Mouse (Mus musculus) ES-E14 (cell line): ENCODE data around the gene B3gat1. TPM values are rescaled to one million over a fixed set of nuclear protein-coding genes. Genes with fewer than 3 reads are reported as not detected.
A peak's percentile ranks its signal among the peaks of the same experiment; 100 is the strongest.

Experiments used
- DNase-seq: peaks from one replicate; pipeline ENCODE4 v3.0.0-alpha.2; 2013; ENCODE audit warnings: low read depth, low spot score
- H3K27ac ChIP-seq: 2 replicates; pipeline ENCODE4 v1.5.1; 2012; ENCODE audit warnings: low read depth, mild to moderate bottlenecking, low read length, moderate library complexity, mixed read lengths; ENCODE audit not compliant: poor library complexity, insufficient read depth, severe bottlenecking
- H3K36me3 ChIP-seq: 2 replicates; pipeline ENCODE4 v1.6.1; 2012; ENCODE audit warnings: mild to moderate bottlenecking, low read length, moderate library complexity, mixed read lengths; ENCODE audit not compliant: control insufficient read depth, poor library complexity, insufficient read depth, severe bottlenecking
- H3K4me1 ChIP-seq, 2 experiments: fragments of 150-350 bp in 1 of 2; sonication (generic) in 1 of 2; 2 replicates each; pipeline ENCODE4 v1.6.1; 2012; ENCODE audit warnings: low read length in 2 of 2, mild to moderate bottlenecking in 1 of 2, mixed read lengths in 1 of 2; ENCODE audit not compliant: control insufficient read depth in 2 of 2, insufficient read depth in 2 of 2, poor library complexity in 1 of 2
- H3K4me3 ChIP-seq, 2 experiments: fragments of 150-350 bp in 1 of 2; sonication (generic) in 1 of 2; 2 replicates each; pipeline ENCODE4 v1.5.1; 2012; ENCODE audit warnings: low read length in 2 of 2, low read depth in 1 of 2, mild to moderate bottlenecking in 1 of 2, mixed read lengths in 1 of 2; ENCODE audit not compliant: insufficient read depth in 1 of 2, poor library complexity in 1 of 2, severe bottlenecking in 1 of 2
- H3K9ac ChIP-seq: 2 replicates; pipeline ENCODE4 v1.6.1; 2012; ENCODE audit warnings: low read depth, mild to moderate bottlenecking, low read length, mixed read lengths; ENCODE audit not compliant: poor library complexity, insufficient read depth, severe bottlenecking
- H3K9me3 ChIP-seq: fragments of 150-350 bp; sonication (generic); 2 replicates; pipeline ENCODE4 v1.6.1; 2012; ENCODE audit warnings: low read depth, mild to moderate bottlenecking, low read length; ENCODE audit not compliant: control insufficient read depth, insufficient read depth
- CHD2 ChIP-seq: IDR thresholded peaks from 2 replicates; pipeline ENCODE4 v1.6.1; 2014; ENCODE audit warnings: mild to moderate bottlenecking, low read depth, low read length, inconsistent platforms
- HCFC1 ChIP-seq: IDR thresholded peaks from 2 replicates; pipeline ENCODE4 v1.6.1; 2012; ENCODE audit warnings: low read length, inconsistent platforms, borderline replicate concordance; ENCODE audit not compliant: insufficient read depth
- MAFK ChIP-seq: IDR thresholded peaks from 2 replicates; pipeline ENCODE4 v1.6.1; 2014; ENCODE audit warnings: mild to moderate bottlenecking, low read depth, low read length, inconsistent platforms; ENCODE audit not compliant: insufficient read depth
- ZC3H11A ChIP-seq: IDR thresholded peaks from 2 replicates; pipeline ENCODE4 v1.6.1; 2012; ENCODE audit warnings: low read depth, mild to moderate bottlenecking, inconsistent platforms, low read length, borderline replicate concordance
- ZNF384 ChIP-seq: IDR thresholded peaks from 2 replicates; pipeline ENCODE4 v1.6.1; 2012; ENCODE audit warnings: low read depth, low read length, inconsistent platforms
- in situ Hi-C, 2 experiments: fragments of 600-800 bp; cut with MboI; formaldehyde crosslinking; loops; one replicate each; pipeline ENCODE4 v1.15.1; 2025; ENCODE audit warnings: low sequenced_read_pairs in 2 of 2, inconsistent platforms in 1 of 2; ENCODE audit not compliant: unreplicated experiment in 2 of 2
- total RNA-seq: library from RNA; depleted of rRNA; stranded (reverse); fragments of 300-350 nt; gene quantifications from 2 replicates; pipeline ENCODE4 v1.2.3, GENCODE M21; 2012

Gene B3gat1
- total RNA-seq, 1 experiment = 0.49 TPM

DNA sequence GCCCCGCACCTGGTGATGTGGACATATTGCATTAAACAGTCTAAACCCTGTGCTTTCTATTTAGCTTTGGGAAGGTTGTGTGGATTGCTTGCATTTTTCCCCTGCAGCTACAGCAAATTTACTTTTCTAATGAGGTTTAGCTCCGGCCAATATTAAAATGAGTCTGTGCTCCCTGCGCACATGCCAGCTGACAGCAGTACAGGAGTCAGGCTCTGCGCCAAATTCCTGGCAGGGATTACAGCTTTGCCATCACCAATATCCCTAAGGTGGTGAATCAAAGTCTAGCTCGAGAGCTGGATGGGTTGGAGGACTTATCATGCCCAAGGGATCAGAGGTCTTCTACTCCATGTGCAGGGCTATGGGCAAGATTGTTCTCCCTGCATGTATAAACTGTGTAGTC, 3.6 kb downstream of the B3gat1 start:
- Histone ChIP-seq H3K4me3 (no peak overlapping the region), H3K9me3 (no peaks in the 10 kb centered on the region), H3K4me1 (no peaks in the 10 kb centered on the region), H3K9ac (no peak overlapping the region), H3K27ac (no peak overlapping the region), H3K36me3 (no peaks in the 10 kb centered on the region)
- in situ Hi-C loops = no loop called here
- no peak for DNase-seq
- TF ChIP-seq ZC3H11A = no peak
- TF ChIP-seq ZNF384 = no peak
- TF ChIP-seq HCFC1 = no peak
- TF ChIP-seq CHD2 = no peak
- no peak for TF ChIP-seq MAFK

DNA sequence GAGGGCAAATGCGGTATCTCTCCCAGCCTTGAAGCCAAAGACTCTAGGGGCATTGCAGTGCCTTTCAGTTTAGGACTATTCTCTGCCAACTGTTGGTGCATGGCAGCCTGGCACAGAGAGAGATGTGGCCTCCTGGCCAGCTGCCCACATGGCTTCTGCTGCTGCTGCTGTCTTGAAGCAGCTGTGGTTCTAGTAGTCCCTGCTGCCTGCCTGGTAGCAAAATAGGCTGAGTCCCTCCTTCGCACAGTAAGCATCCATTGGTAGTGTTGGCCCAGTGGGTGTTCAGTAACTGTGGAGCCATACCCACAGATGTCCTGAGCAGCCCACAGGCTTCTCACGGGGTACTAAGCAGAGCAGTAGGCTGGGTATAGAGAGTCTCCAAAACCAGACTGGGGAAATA, 9.3 kb downstream of the B3gat1 start:
- no peaks in the 10 kb centered on the region for H3K9me3 ChIP-seq
- in situ Hi-C loops = no loop called here
- no peaks in the 10 kb centered on the region for H3K4me1 ChIP-seq
- H3K4me3 ChIP-seq = no peak overlapping the region
- H3K27ac ChIP-seq = no peak overlapping the region
- H3K36me3 ChIP-seq = no peaks in the 10 kb centered on the region
- DNase-seq = no peak
- H3K9ac ChIP-seq = no peak overlapping the region
- TF ChIP-seq CHD2 = no peak
- no peak for TF ChIP-seq ZNF384
- TF ChIP-seq HCFC1 = no peak
- TF ChIP-seq MAFK = no peak
- TF ChIP-seq ZC3H11A = no peak

- Histone ChIP-seq H3K4me1 (no peaks in the 10 kb centered on the region), H3K4me3 (no peak overlapping the region), H3K27ac (no peak overlapping the region), H3K9me3 (no peaks in the 10 kb centered on the region), H3K9ac (no peak overlapping the region), H3K36me3 (no peaks in the 10 kb centered on the region)
- DNase-seq = no peak
- no peak for TF ChIP-seq MAFK
- no peak for TF ChIP-seq CHD2
- no peak for TF ChIP-seq ZC3H11A
- TF ChIP-seq HCFC1 = no peak
- no peak for TF ChIP-seq ZNF384
- in situ Hi-C loops = no loop called here
Measured at GRCm38 (mm10) chr9:26747121-26747520, 13.6 kb downstream of the B3gat1 start.

DNA sequence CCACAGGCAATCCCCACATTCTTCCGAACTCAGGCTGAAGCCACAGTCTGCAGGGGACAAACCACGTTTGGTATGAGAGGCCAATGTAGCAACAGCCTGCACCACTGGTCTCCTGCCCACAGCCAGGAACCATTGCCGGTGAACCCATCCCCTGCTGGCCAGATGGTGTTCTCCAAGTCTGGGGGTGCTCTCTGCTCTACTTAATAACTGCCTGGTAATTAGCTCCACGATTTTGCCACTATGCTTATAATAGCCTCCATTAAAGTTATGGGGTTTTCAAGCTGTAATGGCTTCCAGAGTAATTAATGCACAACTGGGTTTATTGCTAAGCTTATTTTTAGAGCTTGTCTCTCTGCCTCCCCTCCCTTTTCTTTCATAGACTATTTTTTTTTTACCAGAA, 15.4 kb downstream of the B3gat1 start:
- no peak for TF ChIP-seq ZC3H11A
- no peak for TF ChIP-seq ZNF384
- no peak for TF ChIP-seq CHD2
- TF ChIP-seq HCFC1 = no peak
- TF ChIP-seq MAFK = no peak
- in situ Hi-C loops = no loop called here
- DNase-seq = no peak

DNA sequence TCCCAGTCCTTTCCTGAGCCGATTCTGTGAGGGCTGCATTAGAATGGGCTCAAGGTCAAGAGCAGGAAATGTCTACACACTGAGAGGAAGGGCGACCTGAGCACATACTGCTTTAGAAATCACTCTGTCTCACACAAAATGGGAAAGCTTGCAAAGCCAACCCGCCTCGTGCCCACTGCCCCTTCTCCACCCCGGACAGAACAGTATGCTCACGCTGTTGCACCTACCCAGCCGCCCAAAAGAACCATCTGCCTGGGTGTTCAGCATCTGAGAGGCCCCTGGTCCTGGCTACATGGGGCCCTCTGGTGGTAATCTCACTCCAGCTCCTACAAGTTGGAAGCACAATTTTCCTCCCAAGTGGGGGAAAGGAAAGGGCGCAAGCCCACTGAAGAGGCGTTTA, 26.6 kb downstream of the B3gat1 start:
- in situ Hi-C loops = loop anchor here in 1 of 2 experiments (25.0 kb wide), 1 partner anchor 1023 kb away; no protein-coding TSS in a partner anchor
- H3K9me3 ChIP-seq = no peaks in the 10 kb centered on the region
- H3K4me3 ChIP-seq = no peak overlapping the region
- H3K27ac ChIP-seq = no peak overlapping the region
- peaks cover 0 to 9% of the 10 kb centered on the region in 2 experiments; a peak in 1 of 4 replicates for H3K4me1 ChIP-seq
- H3K9ac ChIP-seq = no peak overlapping the region
- H3K36me3 ChIP-seq = no peaks in the 10 kb centered on the region
- TF ChIP-seq MAFK (no peak), CHD2 (no peak), HCFC1 (no peak), ZC3H11A (no peak), ZNF384 (no peak)
- peak; percentile 24 for DNase-seq

More for the DNA sequence above, 15.4 kb downstream of the B3gat1 start:
- H3K9me3 ChIP-seq = no peaks in the 10 kb centered on the region
- no peaks in the 10 kb centered on the region for H3K4me1 ChIP-seq
- H3K9ac ChIP-seq = no peak overlapping the region
- H3K27ac ChIP-seq = no peak overlapping the region
- H3K4me3 ChIP-seq = no peak overlapping the region
- no peaks in the 10 kb centered on the region for H3K36me3 ChIP-seq
